Mouse (Mus musculus): ENCODE results near the gene Gm10490. TPM values are rescaled to one million over a fixed set of nuclear protein-coding genes. Genes with fewer than 3 reads are reported as not detected.

Gene Gm10490
- polyA plus RNA-seq, 1 experiment from 2014 or later = not detected

GRCm38 (mm10) chrX:7878495-7878894, 30.8 kb upstream of the Gm10490 start:
- peak; percentile 32; the same call in 1 of the 2 replicates for ATAC-seq (ENCODE audit: low read depth)

GRCm38 (mm10) chrX:7879819-7880218, 29.5 kb upstream of the Gm10490 start:
- no peaks in the 10 kb centered on the region for H3K4me1 ChIP-seq (ENCODE audit: control insufficient read depth, insufficient read depth, low read length)
- no peaks in the 10 kb centered on the region for H3K9me3 ChIP-seq (ENCODE audit: control insufficient read depth, low read length)
- H3K27me3 ChIP-seq (ENCODE audit: control insufficient read depth, insufficient read depth, low read length) = no peaks in the 10 kb centered on the region
- ATAC-seq (ENCODE audit: low read depth) = peak; percentile 39; the same call in 1 of the 2 replicates
- peak overlapping the region; percentile 75 for H3K4me2 ChIP-seq (ENCODE audit: low read depth, low read length)
- peak overlapping the region; percentile 7; the same call in 1 of the 2 replicates for H3K4me3 ChIP-seq (ENCODE audit: low read depth, low read length)
- 12% methylated on average over 11 of the region's 11 CpGs for WGBS
- no peak overlapping the region for H3K9ac ChIP-seq (replicated peaks; ENCODE audit: low read depth, low read length)
- H3K27ac ChIP-seq (ENCODE audit: low read depth, low read length) = no peak overlapping the region
- H3K36me3 ChIP-seq (ENCODE audit: control insufficient read depth, insufficient read depth, low read length) = no peaks in the 10 kb centered on the region

More at GRCm38 (mm10) chrX:7878495-7878894, 30.8 kb upstream of the Gm10490 start:
- Histone ChIP-seq H3K4me1 (ENCODE audit: control insufficient read depth, insufficient read depth, low read length) (no peaks in the 10 kb centered on the region), H3K4me2 (ENCODE audit: low read depth, low read length) (peak overlapping the region; percentile 75), H3K9me3 (ENCODE audit: control insufficient read depth, low read length) (no peaks in the 10 kb centered on the region), H3K9ac (replicated peaks; ENCODE audit: low read depth, low read length) (peak overlapping the region; percentile 57), H3K4me3 (ENCODE audit: low read depth, low read length) (peak overlapping the region; percentile 46), H3K27ac (ENCODE audit: low read depth, low read length) (0 out of 2 replicates have a peak overlapping the region, but pooled peaks have one; percentile 44), H3K36me3 (ENCODE audit: control insufficient read depth, insufficient read depth, low read length) (peaks cover 4% of the 10 kb centered on the region; the same call in 1 of the 2 replicates), H3K27me3 (ENCODE audit: control insufficient read depth, insufficient read depth, low read length) (no peaks in the 10 kb centered on the region)
- 19% methylated on average over 20 of the region's 21 CpGs for WGBS

- no peaks in the 10 kb centered on the region for H3K9me3 ChIP-seq (ENCODE audit: control insufficient read depth, low read length)
- peak within 1 kb of the TSS; percentile 50 for H3K9ac ChIP-seq (replicated peaks; ENCODE audit: low read depth, low read length)
- 16% methylated on average over 49 of the region's 49 CpGs for WGBS
- no peaks in the 10 kb centered on the region for H3K4me1 ChIP-seq (ENCODE audit: control insufficient read depth, insufficient read depth, low read length)
- no peaks in the 10 kb centered on the region for H3K36me3 ChIP-seq (ENCODE audit: control insufficient read depth, insufficient read depth, low read length)
- peak within 1 kb of the TSS; percentile 42 for H3K4me3 ChIP-seq (ENCODE audit: low read depth, low read length)
- H3K27ac ChIP-seq (ENCODE audit: low read depth, low read length) = peak within 1 kb of the TSS; percentile 85
- no peaks in the 10 kb centered on the region for H3K27me3 ChIP-seq (ENCODE audit: control insufficient read depth, insufficient read depth, low read length)
- H3K4me2 ChIP-seq (ENCODE audit: low read depth, low read length) = peak within 1 kb of the TSS; percentile 60
- ATAC-seq (ENCODE audit: low read depth) = peak; percentile 83
These were observed 25.3 kb upstream of the Gm10490 start, which contains the start of gene Slc35a2 for GRCm38 (mm10) chrX:7883841-7884567. TSS of gene Slc35a2 (plus strand) at chrX:7884028.

- peak overlapping the region; percentile 46 for H3K4me3 ChIP-seq (ENCODE audit: low read depth, low read length)
- H3K27me3 ChIP-seq (ENCODE audit: control insufficient read depth, insufficient read depth, low read length) = no peaks in the 10 kb centered on the region
- peak overlapping the region; percentile 35; the same call in 1 of the 2 replicates for H3K9ac ChIP-seq (replicated peaks; ENCODE audit: low read depth, low read length)
- H3K36me3 ChIP-seq (ENCODE audit: control insufficient read depth, insufficient read depth, low read length) = 0 out of 2 replicates have a peak, but pooled peaks cover 3% of the 10 kb centered on the region
- WGBS = 34% methylated on average over 13 of the region's 13 CpGs
- no peaks in the 10 kb centered on the region for H3K9me3 ChIP-seq (ENCODE audit: control insufficient read depth, low read length)
- ATAC-seq (ENCODE audit: low read depth) = no peak
- H3K27ac ChIP-seq (ENCODE audit: low read depth, low read length) = no peak overlapping the region
- H3K4me1 ChIP-seq (ENCODE audit: control insufficient read depth, insufficient read depth, low read length) = peaks cover 6% of the 10 kb centered on the region; the same call in 1 of the 2 replicates
- peak overlapping the region; percentile 53 for H3K4me2 ChIP-seq (ENCODE audit: low read depth, low read length)
These were observed 11.1 kb upstream of the Gm10490 start for GRCm38 (mm10) chrX:7898211-7898610.

GRCm38 (mm10) chrX:7898880-7899874, 10.2 kb upstream of the Gm10490 start, which contains the start of the genes Pqbp1 and Timm17b:
TSS of gene Pqbp1 (minus strand) at chrX:7899269.
TSS of gene Timm17b (plus strand) at chrX:7899357.
- Histone ChIP-seq H3K36me3 (ENCODE audit: control insufficient read depth, insufficient read depth, low read length) (0 out of 2 replicates have a peak, but pooled peaks cover 3% of the 10 kb centered on the region), H3K27ac (ENCODE audit: low read depth, low read length) (peak within 1 kb of the TSS; percentile 88), H3K27me3 (ENCODE audit: control insufficient read depth, insufficient read depth, low read length) (no peaks in the 10 kb centered on the region), H3K4me2 (ENCODE audit: low read depth, low read length) (peak within 1 kb of the TSS; percentile 53), H3K9ac (replicated peaks; ENCODE audit: low read depth, low read length) (peak within 1 kb of the TSS; percentile 62), H3K9me3 (ENCODE audit: control insufficient read depth, low read length) (no peaks in the 10 kb centered on the region), H3K4me1 (ENCODE audit: control insufficient read depth, insufficient read depth, low read length) (peaks cover 6% of the 10 kb centered on the region; the same call in 1 of the 2 replicates), H3K4me3 (ENCODE audit: low read depth, low read length) (peak within 1 kb of the TSS; percentile 46)
- peak; percentile 98 for ATAC-seq (ENCODE audit: low read depth)
- WGBS = 11% methylated on average over 55 of the region's 62 CpGs

GRCm38 (mm10) chrX:7904441-7904840, 4.9 kb upstream of the Gm10490 start:
- no peak for ATAC-seq (ENCODE audit: low read depth)
- H3K27ac ChIP-seq (ENCODE audit: low read depth, low read length) = no peak overlapping the region
- H3K4me2 ChIP-seq (ENCODE audit: low read depth, low read length) = no peak overlapping the region
- H3K9me3 ChIP-seq (ENCODE audit: control insufficient read depth, low read length) = no peaks in the 10 kb centered on the region
- no peak overlapping the region for H3K4me3 ChIP-seq (ENCODE audit: low read depth, low read length)
- no peaks in the 10 kb centered on the region for H3K27me3 ChIP-seq (ENCODE audit: control insufficient read depth, insufficient read depth, low read length)
- H3K4me1 ChIP-seq (ENCODE audit: control insufficient read depth, insufficient read depth, low read length) = no peaks in the 10 kb centered on the region
- H3K36me3 ChIP-seq (ENCODE audit: control insufficient read depth, insufficient read depth, low read length) = no peaks in the 10 kb centered on the region
- no peak overlapping the region for H3K9ac ChIP-seq (replicated peaks; ENCODE audit: low read depth, low read length)
- 93% methylated on average over 5 of the region's 5 CpGs for WGBS

GRCm38 (mm10) chrX:7907735-7908134, 1.6 kb upstream of the Gm10490 start, which contains the start of gene Gm10491:
TSS of gene Gm10491 (minus strand) at chrX:7907835.
- no peak for ATAC-seq (ENCODE audit: low read depth)
- Histone ChIP-seq H3K27me3 (ENCODE audit: control insufficient read depth, insufficient read depth, low read length) (no peaks in the 10 kb centered on the region), H3K9me3 (ENCODE audit: control insufficient read depth, low read length) (no peaks in the 10 kb centered on the region), H3K4me2 (ENCODE audit: low read depth, low read length) (no peak within 1 kb of the TSS), H3K9ac (replicated peaks; ENCODE audit: low read depth, low read length) (no peak within 1 kb of the TSS), H3K27ac (ENCODE audit: low read depth, low read length) (no peak within 1 kb of the TSS), H3K4me3 (ENCODE audit: low read depth, low read length) (no peak within 1 kb of the TSS), H3K4me1 (ENCODE audit: control insufficient read depth, insufficient read depth, low read length) (no peaks in the 10 kb centered on the region), H3K36me3 (ENCODE audit: control insufficient read depth, insufficient read depth, low read length) (no peaks in the 10 kb centered on the region)
- WGBS = 93% methylated on average over 5 of the region's 5 CpGs

- Histone ChIP-seq H3K27me3 (ENCODE audit: control insufficient read depth, insufficient read depth, low read length) (no peaks in the 10 kb centered on the region), H3K9ac (replicated peaks; ENCODE audit: low read depth, low read length) (no peak overlapping the region), H3K4me3 (ENCODE audit: low read depth, low read length) (no peak overlapping the region), H3K9me3 (ENCODE audit: control insufficient read depth, low read length) (no peaks in the 10 kb centered on the region), H3K4me2 (ENCODE audit: low read depth, low read length) (no peak overlapping the region), H3K27ac (ENCODE audit: low read depth, low read length) (no peak overlapping the region), H3K4me1 (ENCODE audit: control insufficient read depth, insufficient read depth, low read length) (no peaks in the 10 kb centered on the region), H3K36me3 (ENCODE audit: control insufficient read depth, insufficient read depth, low read length) (no peaks in the 10 kb centered on the region)
- WGBS = 52% methylated on average over 6 of the region's 6 CpGs
- no peak for ATAC-seq (ENCODE audit: low read depth)
These were observed 1.1 kb downstream of the Gm10490 start for GRCm38 (mm10) chrX:7910473-7910872.

Data from neural tube, embryonic 14.5 days (tissue).